Mouse (Mus musculus): Measurements from ENCODE around the gene Scrg1. TPM values are rescaled to one million over a fixed set of nuclear protein-coding genes. Genes with fewer than 3 reads are reported as not detected.
"Not testable (repeated sequence)": the region's sequence is repeated elsewhere in the genome, so short reads cannot be mapped to it uniquely, and the experiment has no call there.

Gene Scrg1
- polyA plus RNA-seq, 1 experiment from 2014 or later: 0.27 TPM

- Histone ChIP-seq H3K4me1 (ENCODE audit: control insufficient read depth, insufficient read depth, low read length) (peaks cover 6% of the 10 kb centered on the region; the same call in 1 of the 2 replicates), H3K9me3 (ENCODE audit: control insufficient read depth, low read length) (no peaks in the 10 kb centered on the region), H3K27ac (ENCODE audit: low read depth, low read length) (no peak overlapping the region), H3K27me3 (ENCODE audit: control insufficient read depth, insufficient read depth, low read length) (no peaks in the 10 kb centered on the region), H3K9ac (ENCODE audit: low read length) (no peak overlapping the region), H3K36me3 (ENCODE audit: control insufficient read depth, insufficient read depth, low read length) (no peaks in the 10 kb centered on the region), H3K4me3 (ENCODE audit: low read depth, low read length) (no peak overlapping the region), H3K4me2 (no peak overlapping the region; the same call in 1 of the 2 replicates)
- ATAC-seq (ENCODE audit: low FRiP score) (peak; percentile 73), DNase-seq (ENCODE audit: low spot score, missing footprints) (no peak)
- 7% methylated on average over 1 of the region's 1 CpGs for WGBS
These were observed 27.2 kb upstream of the Scrg1 start for GRCm38 (mm10) chr8:57428566-57428965.

GRCm38 (mm10) chr8:57429166-57429887, 26.4 kb upstream of the Scrg1 start:
- Histone ChIP-seq H3K27me3 (ENCODE audit: control insufficient read depth, insufficient read depth, low read length) (no peaks in the 10 kb centered on the region), H3K36me3 (ENCODE audit: control insufficient read depth, insufficient read depth, low read length) (no peaks in the 10 kb centered on the region), H3K27ac (ENCODE audit: low read depth, low read length) (no peak overlapping the region), H3K9me3 (ENCODE audit: control insufficient read depth, low read length) (no peaks in the 10 kb centered on the region), H3K9ac (ENCODE audit: low read length) (no peak overlapping the region), H3K4me2 (peak overlapping the region; percentile 22; the same call in 1 of the 2 replicates), H3K4me1 (ENCODE audit: control insufficient read depth, insufficient read depth, low read length) (peaks cover 6% of the 10 kb centered on the region; the same call in 1 of the 2 replicates), H3K4me3 (ENCODE audit: low read depth, low read length) (no peak overlapping the region)
- DNase-seq (ENCODE audit: low spot score, missing footprints) (peak; percentile 94), ATAC-seq (ENCODE audit: low FRiP score) (peak; percentile 40; the same call in 1 of the 2 replicates)
- WGBS: 34% methylated on average over 18 of the region's 18 CpGs

- H3K36me3 ChIP-seq (ENCODE audit: control insufficient read depth, insufficient read depth, low read length); H3K9ac ChIP-seq (ENCODE audit: low read length); H3K27me3 ChIP-seq (ENCODE audit: control insufficient read depth, insufficient read depth, low read length); H3K4me3 ChIP-seq (ENCODE audit: low read depth, low read length); H3K4me1 ChIP-seq (ENCODE audit: control insufficient read depth, insufficient read depth, low read length); DNase-seq (ENCODE audit: low spot score, missing footprints); H3K4me2 ChIP-seq; H3K27ac ChIP-seq (ENCODE audit: low read depth, low read length); H3K9me3 ChIP-seq (ENCODE audit: control insufficient read depth, low read length): not testable (repeated sequence)
- WGBS: 59% methylated on average over 5 of the region's 5 CpGs
- 0 out of 2 replicates have a peak, but pooled peaks have one; percentile 28 for ATAC-seq (ENCODE audit: low FRiP score)
These were observed 25.8 kb upstream of the Scrg1 start for GRCm38 (mm10) chr8:57429888-57430274.

GRCm38 (mm10) chr8:57430901-57431300, 24.8 kb upstream of the Scrg1 start:
- Histone ChIP-seq H3K27ac (ENCODE audit: low read depth, low read length) (no peak overlapping the region), H3K36me3 (ENCODE audit: control insufficient read depth, insufficient read depth, low read length) (no peaks in the 10 kb centered on the region), H3K27me3 (ENCODE audit: control insufficient read depth, insufficient read depth, low read length) (no peaks in the 10 kb centered on the region), H3K9ac (ENCODE audit: low read length) (no peak overlapping the region), H3K4me3 (ENCODE audit: low read depth, low read length) (no peak overlapping the region), H3K4me1 (ENCODE audit: control insufficient read depth, insufficient read depth, low read length) (peaks cover 6% of the 10 kb centered on the region; the same call in 1 of the 2 replicates), H3K9me3 (ENCODE audit: control insufficient read depth, low read length) (no peaks in the 10 kb centered on the region), H3K4me2 (no peak overlapping the region)
- ATAC-seq (ENCODE audit: low FRiP score) (no peak), DNase-seq (ENCODE audit: low spot score, missing footprints) (no peak)
- WGBS: 88% methylated on average over 11 of the region's 11 CpGs

- H3K36me3 ChIP-seq (ENCODE audit: control insufficient read depth, insufficient read depth, low read length): no peaks in the 10 kb centered on the region
- H3K4me2 ChIP-seq: no peak overlapping the region
- no peak for DNase-seq (ENCODE audit: low spot score, missing footprints)
- no peaks in the 10 kb centered on the region for H3K27me3 ChIP-seq (ENCODE audit: control insufficient read depth, insufficient read depth, low read length)
- WGBS: 86% methylated on average over 5 of the region's 5 CpGs
- no peak for ATAC-seq (ENCODE audit: low FRiP score)
- H3K9ac ChIP-seq (ENCODE audit: low read length): no peak overlapping the region
- no peak overlapping the region for H3K27ac ChIP-seq (ENCODE audit: low read depth, low read length)
- H3K4me1 ChIP-seq (ENCODE audit: control insufficient read depth, insufficient read depth, low read length): peaks cover 6% of the 10 kb centered on the region; the same call in 1 of the 2 replicates
- no peaks in the 10 kb centered on the region for H3K9me3 ChIP-seq (ENCODE audit: control insufficient read depth, low read length)
- no peak overlapping the region for H3K4me3 ChIP-seq (ENCODE audit: low read depth, low read length)
These were observed 22.9 kb upstream of the Scrg1 start for GRCm38 (mm10) chr8:57432802-57433201.

- ATAC-seq (ENCODE audit: low FRiP score) (no peak), DNase-seq (ENCODE audit: low spot score, missing footprints) (no peak)
- Histone ChIP-seq H3K4me2 (no peak overlapping the region), H3K9me3 (ENCODE audit: control insufficient read depth, low read length) (no peaks in the 10 kb centered on the region), H3K27me3 (ENCODE audit: control insufficient read depth, insufficient read depth, low read length) (no peaks in the 10 kb centered on the region), H3K4me1 (ENCODE audit: control insufficient read depth, insufficient read depth, low read length) (no peaks in the 10 kb centered on the region), H3K27ac (ENCODE audit: low read depth, low read length) (no peak overlapping the region), H3K9ac (ENCODE audit: low read length) (no peak overlapping the region), H3K4me3 (ENCODE audit: low read depth, low read length) (no peak overlapping the region), H3K36me3 (ENCODE audit: control insufficient read depth, insufficient read depth, low read length) (no peaks in the 10 kb centered on the region)
- WGBS: 76% methylated on average over 18 of the region's 18 CpGs
These were observed 19.8 kb upstream of the Scrg1 start for GRCm38 (mm10) chr8:57435768-57436436.

GRCm38 (mm10) chr8:57436437-57436796, 19.3 kb upstream of the Scrg1 start:
- DNase-seq (ENCODE audit: low spot score, missing footprints) (no peak), ATAC-seq (ENCODE audit: low FRiP score) (no peak)
- no peak overlapping the region for H3K9ac ChIP-seq (ENCODE audit: low read length)
- H3K27ac ChIP-seq (ENCODE audit: low read depth, low read length): no peak overlapping the region
- H3K4me2 ChIP-seq: no peak overlapping the region
- no peaks in the 10 kb centered on the region for H3K4me1 ChIP-seq (ENCODE audit: control insufficient read depth, insufficient read depth, low read length)
- no peaks in the 10 kb centered on the region for H3K36me3 ChIP-seq (ENCODE audit: control insufficient read depth, insufficient read depth, low read length)
- no peaks in the 10 kb centered on the region for H3K9me3 ChIP-seq (ENCODE audit: control insufficient read depth, low read length)
- no peaks in the 10 kb centered on the region for H3K27me3 ChIP-seq (ENCODE audit: control insufficient read depth, insufficient read depth, low read length)
- H3K4me3 ChIP-seq (ENCODE audit: low read depth, low read length): no peak overlapping the region
- 89% methylated on average over 9 of the region's 9 CpGs for WGBS

- WGBS: 92% methylated on average over 4 of the region's 4 CpGs
- Histone ChIP-seq H3K4me2 (no peak overlapping the region), H3K4me1 (ENCODE audit: control insufficient read depth, insufficient read depth, low read length) (no peaks in the 10 kb centered on the region), H3K36me3 (ENCODE audit: control insufficient read depth, insufficient read depth, low read length) (no peaks in the 10 kb centered on the region), H3K27ac (ENCODE audit: low read depth, low read length) (no peak overlapping the region), H3K27me3 (ENCODE audit: control insufficient read depth, insufficient read depth, low read length) (no peaks in the 10 kb centered on the region), H3K9me3 (ENCODE audit: control insufficient read depth, low read length) (no peaks in the 10 kb centered on the region), H3K9ac (ENCODE audit: low read length) (no peak overlapping the region), H3K4me3 (ENCODE audit: low read depth, low read length) (no peak overlapping the region)
- DNase-seq (ENCODE audit: low spot score, missing footprints) (no peak), ATAC-seq (ENCODE audit: low FRiP score) (no peak)
These were observed 14.6 kb upstream of the Scrg1 start for GRCm38 (mm10) chr8:57441131-57441530.

GRCm38 (mm10) chr8:57441556-57441955, 14.2 kb upstream of the Scrg1 start:
- no peaks in the 10 kb centered on the region for H3K27me3 ChIP-seq (ENCODE audit: control insufficient read depth, insufficient read depth, low read length)
- no peak overlapping the region for H3K4me3 ChIP-seq (ENCODE audit: low read depth, low read length)
- H3K36me3 ChIP-seq (ENCODE audit: control insufficient read depth, insufficient read depth, low read length): no peaks in the 10 kb centered on the region
- WGBS: 84% methylated on average over 5 of the region's 5 CpGs
- H3K4me2 ChIP-seq: no peak overlapping the region
- no peak overlapping the region for H3K9ac ChIP-seq (ENCODE audit: low read length)
- no peak for DNase-seq (ENCODE audit: low spot score, missing footprints)
- no peak overlapping the region for H3K27ac ChIP-seq (ENCODE audit: low read depth, low read length)
- no peak for ATAC-seq (ENCODE audit: low FRiP score)
- no peaks in the 10 kb centered on the region for H3K9me3 ChIP-seq (ENCODE audit: control insufficient read depth, low read length)
- H3K4me1 ChIP-seq (ENCODE audit: control insufficient read depth, insufficient read depth, low read length): no peaks in the 10 kb centered on the region
